Mouse (Mus musculus) heart, embryonic 16.5 days (tissue): ENCODE measurements around the gene Zfp566. TPM values are rescaled to one million over a fixed set of nuclear protein-coding genes. Genes with fewer than 3 reads are reported as not detected.
A peak's percentile ranks its signal among the peaks of the same experiment; 100 is the strongest.

Experiments
- ATAC-seq: fragments of 200-750 bp; cut with Nextera tagmentation; replicated peaks from 2 replicates; pipeline ENCODE4 v1.8.0; 2017; ENCODE audit warnings: moderate number of reproducible peaks; ENCODE audit not compliant: insufficient read depth, low FRiP score; ENCODE audit errors: extremely low read depth
- H3K27ac ChIP-seq: fragments of 300-500 bp; sonication (generic); 2 replicates; pipeline ENCODE4 v1.5.1; 2014; ENCODE audit warnings: mild to moderate bottlenecking, low read length, control low read depth, moderate library complexity
- H3K27me3 ChIP-seq: fragments of 300-500 bp; sonication (generic); 2 replicates; pipeline ENCODE4 v1.6.1; 2014; ENCODE audit warnings: low read length, mixed read lengths; ENCODE audit not compliant: control insufficient read depth, insufficient read depth
- H3K36me3 ChIP-seq: fragments of 300-500 bp; sonication (generic); 2 replicates; pipeline ENCODE4 v1.6.1; 2014; ENCODE audit not compliant: control insufficient read depth, insufficient read depth
- H3K4me1 ChIP-seq: fragments of 300-500 bp; sonication (generic); 2 replicates; pipeline ENCODE4 v1.6.1; 2014; ENCODE audit warnings: low read length, mixed read lengths; ENCODE audit not compliant: control insufficient read depth, insufficient read depth
- H3K4me2 ChIP-seq: fragments of 300-500 bp; sonication (generic); 2 replicates; pipeline ENCODE4 v1.6.1; 2014; ENCODE audit warnings: low read depth, mild to moderate bottlenecking, control low read depth, low read length
- H3K4me3 ChIP-seq: fragments of 300-500 bp; sonication (generic); 2 replicates; pipeline ENCODE4 v1.5.1; 2014; ENCODE audit warnings: mild to moderate bottlenecking, control low read depth, low read length
- H3K9ac ChIP-seq: fragments of 300-500 bp; sonication (generic); 2 replicates; pipeline ENCODE4 v1.6.1; 2014; ENCODE audit warnings: low read length, control low read depth
- H3K9me3 ChIP-seq: fragments of 300-500 bp; sonication (generic); replicated peaks from 2 replicates; pipeline ENCODE4 v1.6.1; 2016; ENCODE audit warnings: low read length; ENCODE audit not compliant: control insufficient read depth
- WGBS: fragments of 180-500 bp; shearing (Covaris S2); extraction: QIAGEN DNeasy Blood & Tissue Kit; methylation state at CpG from one replicate; pipeline ENCODE4 v1.1.7; 2014; 5-methylcytosine and 5-hydroxymethylcytosine counted together
- polyA plus RNA-seq: library from polyadenylated mRNA; unstranded; fragments of >200 nt; fragmentation: Nextera tagmentation; extraction: Ambion mirVana; gene quantifications from 2 replicates; pipeline ENCODE4 v1.2.1, GENCODE M21; 2015

The Zfp566 gene
- polyA plus RNA-seq, 1 experiment from 2014 or later, result 7.1 TPM

GRCm38 (mm10) chr7:30072146-30073028 lies 17.9 kb downstream of the Zfp566 start, which contains the start of gene Zfp82:
TSS of gene Zfp82 (minus strand) at chr7:30072900.
- ATAC-seq, result peak; percentile 88
- WGBS, result under 1% methylated on average over 50 of the region's 50 CpGs
- no peaks in the 10 kb centered on the region for H3K4me1 ChIP-seq
- H3K9ac ChIP-seq, result peak within 1 kb of the TSS; percentile 93
- H3K4me3 ChIP-seq, result peak within 1 kb of the TSS; percentile 95
- H3K27ac ChIP-seq, result peak within 1 kb of the TSS; percentile 71
- H3K9me3 ChIP-seq, result no peaks in the 10 kb centered on the region
- peak within 1 kb of the TSS; percentile 82 for H3K4me2 ChIP-seq
- no peaks in the 10 kb centered on the region for H3K27me3 ChIP-seq
- peaks cover 10% of the 10 kb centered on the region; the same call in 1 of the 2 replicates for H3K36me3 ChIP-seq

GRCm38 (mm10) chr7:30064622-30065021 lies 25.7 kb downstream of the Zfp566 start:
- Histone ChIP-seq H3K9ac (no peak overlapping the region), H3K27ac (no peak overlapping the region), H3K9me3 (no peaks in the 10 kb centered on the region), H3K4me1 (peaks cover 3% of the 10 kb centered on the region; the same call in 1 of the 2 replicates), H3K4me3 (no peak overlapping the region), H3K4me2 (no peak overlapping the region), H3K36me3 (peaks cover 23% of the 10 kb centered on the region; the same call in 1 of the 2 replicates), H3K27me3 (no peaks in the 10 kb centered on the region)
- no peak for ATAC-seq
- 80% methylated on average over 5 of the region's 5 CpGs for WGBS

GRCm38 (mm10) chr7:30062478-30062877 lies 27.8 kb downstream of the Zfp566 start:
- H3K4me2 ChIP-seq, result no peak overlapping the region
- 87% methylated on average over 5 of the region's 5 CpGs for WGBS
- no peak overlapping the region for H3K27ac ChIP-seq
- no peak overlapping the region for H3K9ac ChIP-seq
- peaks cover 3% of the 10 kb centered on the region; the same call in 1 of the 2 replicates for H3K4me1 ChIP-seq
- no peak overlapping the region for H3K4me3 ChIP-seq
- ATAC-seq, result no peak
- H3K36me3 ChIP-seq, result peaks cover 14% of the 10 kb centered on the region; the same call in 1 of the 2 replicates
- no peaks in the 10 kb centered on the region for H3K9me3 ChIP-seq
- no peaks in the 10 kb centered on the region for H3K27me3 ChIP-seq

- H3K27me3 ChIP-seq, result no peaks in the 10 kb centered on the region
- no peak for ATAC-seq
- no peak overlapping the region for H3K4me3 ChIP-seq
- H3K4me1 ChIP-seq, result peaks cover 3% of the 10 kb centered on the region; the same call in 1 of the 2 replicates
- H3K9ac ChIP-seq, result no peak overlapping the region
- peaks cover 24% of the 10 kb centered on the region; the same call in 1 of the 2 replicates for H3K36me3 ChIP-seq
- H3K4me2 ChIP-seq, result no peak overlapping the region
- WGBS, result 60% methylated on average over 6 of the region's 6 CpGs
- H3K27ac ChIP-seq, result peak overlapping the region; percentile 38
- no peaks in the 10 kb centered on the region for H3K9me3 ChIP-seq
Observed at GRCm38 (mm10) chr7:30060341-30060740, 30.0 kb downstream of the Zfp566 start.

GRCm38 (mm10) chr7:30053591-30053990 lies 36.7 kb downstream of the Zfp566 start:
- Histone ChIP-seq H3K9me3 (no peaks in the 10 kb centered on the region), H3K4me2 (no peak overlapping the region), H3K36me3 (peaks cover 15% of the 10 kb centered on the region; the same call in 1 of the 2 replicates), H3K4me3 (no peak overlapping the region), H3K9ac (no peak overlapping the region), H3K4me1 (peaks cover 3% of the 10 kb centered on the region; the same call in 1 of the 2 replicates), H3K27ac (0 out of 2 replicates have a peak overlapping the region, but pooled peaks have one; percentile 15), H3K27me3 (no peaks in the 10 kb centered on the region)
- no peak for ATAC-seq
- WGBS, result 5% methylated on average over 3 of the region's 3 CpGs

GRCm38 (mm10) chr7:30050882-30051548 lies 39.3 kb downstream of the Zfp566 start, which contains the start of gene Zfp14:
TSS of gene Zfp14 (minus strand) at chr7:30051380.
- peaks cover 3% of the 10 kb centered on the region; the same call in 1 of the 2 replicates for H3K36me3 ChIP-seq
- peaks cover 3% of the 10 kb centered on the region; the same call in 1 of the 2 replicates for H3K4me1 ChIP-seq
- peak within 1 kb of the TSS; percentile 73 for H3K4me2 ChIP-seq
- H3K27me3 ChIP-seq, result no peaks in the 10 kb centered on the region
- WGBS, result under 1% methylated on average over 40 of the region's 40 CpGs
- peak within 1 kb of the TSS; percentile 72 for H3K27ac ChIP-seq
- peak within 1 kb of the TSS; percentile 78 for H3K9ac ChIP-seq
- no peaks in the 10 kb centered on the region for H3K9me3 ChIP-seq
- peak within 1 kb of the TSS; percentile 73 for H3K4me3 ChIP-seq
- peak; percentile 98 for ATAC-seq

GRCm38 (mm10) chr7:30048126-30048525 lies 42.2 kb downstream of the Zfp566 start:
- Histone ChIP-seq H3K27me3 (no peaks in the 10 kb centered on the region), H3K27ac (no peak overlapping the region), H3K4me2 (no peak overlapping the region), H3K9ac (no peak overlapping the region), H3K4me1 (peaks cover 3% of the 10 kb centered on the region; the same call in 1 of the 2 replicates), H3K9me3 (no peaks in the 10 kb centered on the region), H3K4me3 (no peak overlapping the region), H3K36me3 (no peaks in the 10 kb centered on the region)
- no peak for ATAC-seq
- 64% methylated on average over 4 of the region's 4 CpGs for WGBS

GRCm38 (mm10) chr7:30044354-30044753 lies 46.0 kb downstream of the Zfp566 start:
- 61% methylated on average over 9 of the region's 9 CpGs for WGBS

More at GRCm38 (mm10) chr7:30044354-30044753, 46.0 kb downstream of the Zfp566 start:
- ATAC-seq, result no peak
- Histone ChIP-seq H3K27ac (no peak overlapping the region), H3K27me3 (no peaks in the 10 kb centered on the region), H3K9me3 (no peaks in the 10 kb centered on the region), H3K4me1 (no peaks in the 10 kb centered on the region), H3K9ac (no peak overlapping the region), H3K4me2 (no peak overlapping the region), H3K36me3 (no peaks in the 10 kb centered on the region), H3K4me3 (no peak overlapping the region)
